Mouse (Mus musculus): ENCODE data around the gene Cacng4. TPM values are rescaled to one million over a fixed set of nuclear protein-coding genes. Genes with fewer than 3 reads are reported as not detected.

The Cacng4 gene
- total RNA-seq, 4 experiments from 2014 or later, result not detected

DNA sequence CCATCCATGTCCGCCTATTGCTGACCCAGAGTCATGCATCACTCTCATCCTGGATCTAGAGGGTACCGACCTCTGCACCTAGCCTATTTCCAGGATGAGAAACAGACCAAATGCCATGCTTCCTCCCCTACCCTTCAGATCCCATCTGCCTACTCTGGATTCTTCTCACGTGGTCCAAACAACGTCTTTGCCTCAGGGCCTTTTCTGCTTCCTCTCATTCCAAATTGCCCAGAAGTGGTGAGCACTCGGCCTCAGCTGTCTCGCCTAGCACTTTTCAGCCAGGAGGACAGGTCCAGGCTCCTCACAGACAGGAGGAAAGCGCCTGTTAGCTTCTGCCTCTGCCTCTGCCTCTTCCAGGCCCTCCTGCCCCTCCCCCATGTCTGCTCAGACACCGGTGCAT lies 21.0 kb downstream of the Cacng4 start:
- no peak for DNase-seq (ENCODE audit: low spot score in 2 of 2)

DNA sequence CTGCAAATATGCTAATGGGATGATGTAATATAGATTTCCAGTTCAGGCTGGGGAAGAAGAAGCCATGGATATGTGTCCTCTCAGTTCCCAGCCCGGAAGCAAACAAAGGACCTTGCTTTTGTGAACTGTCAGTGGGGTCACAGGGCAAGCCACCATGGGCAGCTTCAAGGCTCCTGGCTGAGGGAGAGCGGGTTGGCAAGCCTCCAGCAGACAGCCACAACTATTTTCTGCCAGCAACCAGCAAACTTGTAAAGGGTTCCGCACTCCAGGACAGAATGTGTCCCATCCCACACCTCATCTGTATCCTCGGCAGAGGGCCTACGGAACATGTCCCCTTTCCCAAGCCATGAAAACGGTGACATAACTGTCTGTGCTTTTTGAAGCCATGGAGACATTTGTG lies 22.4 kb downstream of the Cacng4 start:
- no peak for DNase-seq (ENCODE audit: low spot score in 2 of 2)

DNA sequence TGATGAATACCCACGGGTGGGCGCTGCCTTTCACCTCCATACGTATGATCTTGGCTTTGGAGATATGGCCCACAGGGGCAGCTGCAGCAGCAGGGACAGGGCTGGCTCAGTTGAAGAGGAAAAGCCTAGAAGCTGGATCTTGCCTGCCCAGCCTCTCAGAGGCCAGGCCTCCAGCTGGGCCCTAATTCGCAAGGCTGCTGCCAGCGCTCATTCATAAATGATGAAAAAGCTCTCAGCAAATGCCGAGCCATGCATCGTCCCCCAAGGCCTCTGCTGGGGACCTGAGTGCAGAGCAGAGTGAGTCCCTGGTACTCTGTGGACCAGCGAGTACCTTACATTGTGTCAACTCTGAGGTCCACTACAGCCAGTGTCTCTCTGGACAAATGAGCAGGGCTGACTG lies 26.0 kb downstream of the Cacng4 start:
- DNase-seq (ENCODE audit: low spot score in 2 of 2), result no peak

DNA sequence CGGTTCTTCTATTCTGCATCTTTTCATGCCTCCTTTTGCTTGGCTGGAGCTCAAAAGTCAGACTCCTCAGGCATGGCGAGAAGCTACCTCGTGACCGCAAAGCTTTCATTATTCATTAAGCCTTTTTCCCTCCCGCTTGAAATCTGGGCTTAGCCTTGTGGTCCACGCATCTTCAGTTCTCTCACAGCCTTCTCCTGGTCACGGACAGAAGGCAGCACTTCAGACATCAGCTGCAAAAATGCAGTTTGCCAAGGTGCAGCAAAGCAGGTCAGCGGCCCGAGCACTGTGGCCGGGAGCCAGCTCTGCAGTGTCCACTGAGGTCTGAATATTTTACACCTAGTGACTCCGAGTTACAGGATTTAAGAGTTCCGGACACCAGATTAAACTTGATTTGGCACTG lies 27.4 kb downstream of the Cacng4 start:
- DNase-seq (ENCODE audit: low spot score in 2 of 2), result no peak

DNA sequence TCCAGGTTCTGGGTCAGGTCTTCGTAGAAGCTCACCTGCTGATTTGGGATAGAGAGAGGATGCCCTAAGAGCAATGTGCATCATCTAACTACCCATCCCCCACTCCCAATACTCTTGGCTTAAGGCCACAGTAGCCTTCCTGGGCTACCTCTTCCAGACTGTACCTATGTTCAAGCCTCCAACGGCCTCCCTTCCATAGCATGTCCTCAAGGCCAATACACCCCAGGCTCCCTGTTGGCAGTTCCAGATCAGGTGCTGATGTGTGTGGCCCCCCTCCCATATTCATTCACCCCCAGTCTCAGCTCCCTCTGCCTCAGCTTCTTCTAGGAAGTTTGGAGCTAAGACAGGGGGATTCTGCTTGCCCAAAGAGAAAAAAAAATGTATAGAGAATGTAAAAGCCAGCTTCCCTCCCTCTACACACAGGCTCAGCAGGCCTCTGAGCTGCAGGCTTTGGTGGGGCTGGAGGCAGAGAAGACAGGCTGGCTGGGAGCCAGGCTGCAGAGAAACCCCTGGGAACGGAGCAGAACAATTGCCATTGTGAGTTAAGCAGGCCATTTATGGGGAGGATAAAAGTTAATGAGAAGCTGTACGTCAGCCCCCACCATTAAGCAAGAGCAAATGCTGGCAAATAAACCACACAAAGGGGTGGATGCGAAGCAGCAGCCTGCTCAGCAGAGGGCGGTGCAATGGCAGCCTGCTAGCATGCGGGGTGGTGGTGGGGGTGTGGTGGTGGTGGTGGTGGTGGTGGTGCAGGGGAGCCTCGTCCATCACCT lies 31.5 kb downstream of the Cacng4 start:
- no peak for DNase-seq (ENCODE audit: low spot score in 2 of 2)

DNA sequence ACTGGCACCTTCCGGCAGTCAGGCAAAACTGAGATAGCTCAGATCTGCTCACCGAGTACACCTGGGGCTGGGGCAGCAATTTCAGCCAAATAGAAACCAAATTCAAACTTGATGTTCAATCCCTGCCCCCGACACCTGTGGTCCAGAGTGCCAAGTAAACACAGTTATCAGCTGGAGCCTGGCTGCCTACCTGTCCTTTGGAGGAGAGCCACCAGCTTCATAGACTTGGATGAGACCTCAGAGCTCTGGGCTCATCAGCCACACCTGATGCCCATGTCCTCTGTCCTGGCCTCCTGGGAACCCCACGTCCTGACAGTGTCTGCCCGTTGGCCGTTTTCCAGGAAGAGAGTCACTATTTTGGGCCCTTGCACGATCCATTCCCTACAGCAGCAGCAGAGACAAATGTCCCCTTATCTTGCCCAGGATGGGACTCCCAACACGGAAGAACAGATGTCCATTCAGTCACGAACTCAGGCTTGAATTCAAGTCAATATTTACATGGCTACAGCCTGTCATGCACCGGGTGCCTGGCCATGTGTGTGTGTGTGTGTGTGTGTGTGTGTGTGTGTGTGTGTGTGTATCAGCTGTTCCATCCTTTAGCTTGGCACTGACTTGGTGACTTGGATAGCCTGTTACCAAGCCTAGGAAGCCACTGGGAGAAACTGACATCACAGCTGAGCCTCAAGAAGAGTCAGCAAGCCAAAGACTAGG lies 32.4 kb downstream of the Cacng4 start:
- no peak for DNase-seq (ENCODE audit: low spot score in 2 of 2)

DNA sequence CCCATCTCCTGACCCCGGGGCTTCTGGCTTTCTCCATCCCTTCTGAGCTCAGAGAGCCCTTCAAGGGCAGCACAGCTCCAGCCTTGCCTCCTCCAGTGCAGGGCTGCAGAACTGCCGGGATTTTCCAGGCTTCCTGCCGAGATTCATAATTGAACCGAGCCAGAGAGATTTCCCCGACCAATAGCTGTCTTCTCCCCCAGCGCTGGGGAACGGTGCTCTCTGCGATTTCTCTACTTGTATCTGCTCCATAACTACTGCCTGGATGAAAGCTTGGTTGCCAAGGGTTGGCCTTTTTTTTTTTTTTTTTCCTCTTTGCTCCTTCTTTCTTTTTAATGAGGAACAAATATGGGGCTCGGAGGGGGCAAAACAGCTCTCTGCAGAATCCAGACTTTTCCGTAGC lies 34.4 kb downstream of the Cacng4 start:
- no peak for DNase-seq (ENCODE audit: low spot score in 2 of 2)

DNA sequence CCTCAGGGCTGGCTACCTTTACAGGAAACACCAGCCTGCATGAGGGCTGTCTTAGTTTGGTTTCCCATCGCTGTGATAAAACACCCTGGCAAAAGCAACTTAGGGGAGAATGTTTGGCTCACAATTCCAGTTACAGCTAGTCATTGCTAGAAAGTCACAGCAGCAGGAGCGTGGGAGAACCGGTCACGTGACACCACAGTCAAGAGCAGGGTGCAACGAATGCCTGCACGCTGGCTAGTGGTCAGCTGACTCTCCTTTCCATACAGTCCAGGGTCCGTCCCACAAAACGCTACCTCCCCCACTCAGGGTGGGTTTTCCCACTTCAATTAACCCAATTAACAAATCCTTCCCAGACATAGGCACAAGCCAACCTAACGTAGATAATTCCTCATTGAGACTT lies 34.8 kb downstream of the Cacng4 start:
- DNase-seq (ENCODE audit: low spot score in 2 of 2), result no peak

DNA sequence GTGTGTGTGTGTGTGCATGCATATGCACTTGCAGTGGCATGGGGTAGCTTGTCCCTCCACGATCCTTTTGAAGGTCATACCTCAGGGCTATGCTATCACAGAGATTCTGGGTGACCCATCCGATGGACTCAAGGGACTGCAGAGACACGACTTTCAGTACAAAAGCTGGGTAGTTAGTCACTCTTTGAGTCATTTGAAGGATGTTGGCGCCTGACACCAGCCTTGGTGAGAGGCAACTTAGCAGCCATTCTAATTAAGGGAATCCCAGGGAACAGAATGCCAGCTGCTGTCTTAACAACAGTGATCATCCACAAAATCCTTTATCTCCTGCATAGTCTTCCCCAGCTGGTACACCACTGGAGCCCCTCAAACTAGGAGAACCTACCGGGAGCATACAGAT lies 45.2 kb downstream of the Cacng4 start:
- no peak for DNase-seq (ENCODE audit: low spot score in 2 of 2)

DNA sequence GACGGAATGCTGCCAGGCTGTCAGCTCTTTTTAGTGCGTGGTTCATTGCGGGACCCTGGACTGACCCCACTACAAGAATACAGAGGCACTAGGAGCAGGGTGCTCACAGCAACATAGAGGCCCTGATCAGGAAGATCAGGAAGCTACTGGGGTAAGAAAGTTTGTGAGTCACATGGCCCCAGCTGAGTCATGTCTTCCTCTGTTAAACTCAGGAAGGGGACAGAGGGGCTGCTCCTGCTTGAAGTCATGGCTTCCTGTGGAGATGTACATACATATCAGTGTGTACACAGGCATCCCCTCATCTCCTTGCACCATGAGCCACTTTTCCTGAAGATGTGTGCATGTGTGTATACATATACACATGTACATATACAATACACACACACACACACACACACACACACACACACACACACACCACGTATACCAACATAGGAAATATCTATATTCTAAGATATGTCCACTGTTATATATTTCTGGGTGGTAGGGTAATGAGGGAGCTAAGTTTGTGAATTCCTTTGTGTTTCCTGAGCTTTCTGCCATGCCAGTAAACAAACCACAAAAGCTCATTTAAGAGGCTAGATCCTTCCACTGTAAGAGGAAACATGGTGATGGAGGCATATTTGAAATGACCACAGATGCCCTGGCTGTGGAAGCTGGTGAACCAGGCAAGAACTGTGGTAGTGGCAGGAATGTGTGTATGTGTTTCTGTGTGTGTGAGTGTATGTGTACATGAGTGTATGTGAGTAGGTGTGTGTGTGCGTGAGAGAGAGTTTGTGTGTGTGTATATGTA lies 45.9 kb downstream of the Cacng4 start:
- DNase-seq (ENCODE audit: low spot score in 2 of 2), result no peak

DNA sequence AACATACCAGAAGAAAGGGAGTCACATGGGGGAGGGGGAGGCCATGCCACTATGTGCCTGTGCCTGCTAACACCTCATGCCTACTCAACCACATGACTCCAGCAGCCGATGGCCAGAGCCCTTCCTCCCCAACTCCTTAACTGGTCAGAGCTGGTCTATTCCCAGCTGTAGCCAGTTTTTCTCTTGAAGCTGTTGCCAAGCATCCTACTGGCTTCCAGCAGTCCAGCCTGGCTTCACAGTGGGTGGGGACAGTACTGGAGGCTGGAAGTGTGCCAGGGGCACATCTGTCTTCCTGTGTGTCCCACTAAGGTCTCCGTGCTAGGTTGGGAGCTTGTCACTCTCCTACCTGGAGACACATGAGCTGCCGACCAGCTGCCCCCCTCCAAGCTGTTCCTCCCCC lies 51.3 kb downstream of the Cacng4 start:
- DNase-seq (ENCODE audit: low spot score in 2 of 2), result no peak

DNA sequence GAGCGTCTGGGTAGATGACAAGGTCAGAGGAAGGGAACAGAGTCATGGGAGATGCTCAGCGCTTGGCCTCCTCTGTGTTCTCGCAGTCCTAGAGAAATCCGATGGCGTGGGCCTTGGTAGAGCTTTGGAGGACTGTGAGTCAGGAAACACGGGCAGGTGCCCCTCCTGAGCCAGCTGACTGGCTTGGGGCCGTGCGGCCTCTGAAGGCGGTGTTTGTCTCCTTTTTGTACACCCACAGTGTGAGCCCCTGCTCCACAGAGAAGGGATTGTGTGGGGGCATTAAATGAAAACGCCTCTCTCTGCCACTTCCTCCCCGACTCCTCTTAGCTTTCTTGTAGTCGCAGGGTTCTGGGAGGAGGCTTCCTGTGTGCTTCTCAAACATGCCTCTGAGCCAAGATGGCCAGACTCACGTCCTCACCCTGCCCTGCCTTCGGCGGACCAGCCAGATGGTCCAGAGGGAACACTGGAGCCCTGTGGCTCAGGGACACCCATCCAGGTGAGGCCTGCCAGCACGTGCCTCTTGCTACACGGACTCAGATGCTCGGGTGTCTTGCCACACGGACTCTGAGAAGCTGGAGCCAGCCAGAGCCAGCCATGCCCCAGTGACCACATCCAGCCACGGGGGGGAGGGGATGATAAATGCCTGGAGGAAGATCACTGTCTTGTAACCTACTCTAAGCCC lies 55.8 kb downstream of the Cacng4 start:
- no peak for DNase-seq (ENCODE audit: low spot score in 2 of 2)

DNA sequence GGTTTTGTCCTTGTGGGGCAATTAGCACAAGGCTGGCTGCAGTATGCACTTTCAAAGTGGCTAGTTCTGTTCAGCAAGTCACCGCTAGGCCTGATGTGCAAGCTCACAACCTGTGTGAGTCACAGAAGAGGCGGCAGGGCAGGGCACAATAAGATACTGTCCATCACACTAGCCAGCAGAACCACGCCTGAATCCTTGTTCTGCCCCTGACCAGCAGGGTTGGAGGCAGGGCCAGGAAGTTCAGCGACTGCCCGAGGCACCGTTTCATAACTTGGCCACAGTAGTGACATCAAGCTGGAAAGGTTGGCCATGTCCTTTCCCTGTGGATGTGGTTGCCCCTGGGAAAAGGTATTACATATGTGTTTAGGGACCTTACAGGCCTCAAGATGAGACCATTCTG lies 56.5 kb downstream of the Cacng4 start:
- DNase-seq (ENCODE audit: low spot score in 2 of 2), result no peak

DNA sequence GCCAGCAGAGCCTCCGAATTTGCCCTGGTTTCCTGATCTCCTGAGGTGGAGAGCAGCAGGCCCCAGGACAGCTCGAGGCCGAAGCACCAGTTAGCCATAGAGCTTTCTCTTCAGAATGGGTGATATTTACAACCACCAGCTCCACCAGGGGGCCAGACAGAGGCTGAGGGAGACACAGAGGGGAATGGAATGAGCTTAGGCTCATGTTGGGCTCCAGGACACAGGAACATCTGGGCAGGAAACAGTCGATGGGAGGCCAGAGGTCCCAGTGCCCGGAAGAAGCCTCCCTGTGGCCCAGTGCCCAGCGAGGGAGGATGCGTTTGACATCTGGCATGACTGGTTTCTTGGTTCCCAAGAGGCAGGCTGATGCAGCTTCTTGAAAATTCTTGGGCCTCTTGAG lies 60.2 kb downstream of the Cacng4 start:
- no peak for DNase-seq (ENCODE audit: low spot score in 2 of 2)

DNA sequence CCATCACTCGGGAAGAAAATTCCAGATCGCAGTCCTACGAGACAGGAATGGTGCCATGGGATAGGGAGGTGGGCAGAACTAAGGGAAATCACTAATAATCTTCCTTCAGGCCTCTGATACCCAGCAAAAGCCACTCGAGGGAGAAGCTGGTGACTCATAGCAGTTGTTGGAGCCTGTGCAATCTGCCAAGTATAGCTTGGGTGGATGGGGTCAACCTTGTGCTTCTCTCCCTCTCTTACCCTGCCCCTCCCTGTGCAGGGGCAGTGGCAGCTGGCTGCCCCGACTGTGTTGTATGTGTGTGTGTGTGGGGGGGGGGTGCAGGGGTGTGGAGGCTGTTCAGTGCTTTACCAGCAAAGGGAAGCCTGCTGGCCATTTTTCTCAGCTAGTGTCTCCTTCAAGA lies 62.9 kb downstream of the Cacng4 start:
- no peak for DNase-seq (ENCODE audit: low spot score in 2 of 2)

DNA sequence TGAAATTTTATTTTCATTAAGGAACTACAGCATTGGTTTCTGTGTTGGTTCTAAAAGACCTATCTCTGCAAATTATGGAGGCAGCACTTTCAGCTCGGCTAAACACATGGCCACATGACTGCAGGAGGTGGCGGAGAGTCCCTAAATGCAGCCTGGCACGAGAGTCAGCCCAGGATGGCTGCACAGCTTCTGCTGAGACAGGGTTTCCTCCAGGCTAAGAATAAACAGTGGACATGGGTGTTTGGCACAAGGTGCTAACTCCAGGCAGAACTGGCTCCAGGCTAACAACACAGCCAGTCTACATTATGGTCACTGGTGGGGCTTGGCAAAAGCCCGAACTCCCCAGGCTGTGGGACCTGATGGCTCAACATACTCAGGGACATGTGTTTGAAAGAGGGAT lies 63.4 kb downstream of the Cacng4 start:
- peak; percentile 61 to 75 for DNase-seq (ENCODE audit: low spot score in 2 of 2)

DNA sequence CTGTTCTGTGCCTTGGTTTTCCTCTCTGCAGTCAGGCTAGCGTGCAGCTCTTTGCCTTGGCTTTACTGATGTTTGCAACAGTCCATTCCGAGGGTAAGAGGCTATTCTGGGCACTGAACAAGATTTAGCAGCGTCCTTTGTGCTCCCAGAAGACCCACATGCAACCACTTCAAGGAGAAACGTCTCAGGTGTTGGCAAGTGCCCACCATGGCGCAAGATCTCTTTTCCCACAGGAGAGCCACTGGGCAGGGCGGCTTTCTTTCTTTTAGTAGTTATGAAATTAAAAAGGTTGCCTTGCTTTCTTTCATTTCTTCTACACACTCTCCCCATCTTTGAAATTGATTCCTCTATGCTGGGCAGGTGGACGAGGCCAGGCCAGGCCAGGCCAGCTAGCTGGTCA lies 65.2 kb downstream of the Cacng4 start:
- DNase-seq (ENCODE audit: low spot score in 2 of 2), result no peak

DNA sequence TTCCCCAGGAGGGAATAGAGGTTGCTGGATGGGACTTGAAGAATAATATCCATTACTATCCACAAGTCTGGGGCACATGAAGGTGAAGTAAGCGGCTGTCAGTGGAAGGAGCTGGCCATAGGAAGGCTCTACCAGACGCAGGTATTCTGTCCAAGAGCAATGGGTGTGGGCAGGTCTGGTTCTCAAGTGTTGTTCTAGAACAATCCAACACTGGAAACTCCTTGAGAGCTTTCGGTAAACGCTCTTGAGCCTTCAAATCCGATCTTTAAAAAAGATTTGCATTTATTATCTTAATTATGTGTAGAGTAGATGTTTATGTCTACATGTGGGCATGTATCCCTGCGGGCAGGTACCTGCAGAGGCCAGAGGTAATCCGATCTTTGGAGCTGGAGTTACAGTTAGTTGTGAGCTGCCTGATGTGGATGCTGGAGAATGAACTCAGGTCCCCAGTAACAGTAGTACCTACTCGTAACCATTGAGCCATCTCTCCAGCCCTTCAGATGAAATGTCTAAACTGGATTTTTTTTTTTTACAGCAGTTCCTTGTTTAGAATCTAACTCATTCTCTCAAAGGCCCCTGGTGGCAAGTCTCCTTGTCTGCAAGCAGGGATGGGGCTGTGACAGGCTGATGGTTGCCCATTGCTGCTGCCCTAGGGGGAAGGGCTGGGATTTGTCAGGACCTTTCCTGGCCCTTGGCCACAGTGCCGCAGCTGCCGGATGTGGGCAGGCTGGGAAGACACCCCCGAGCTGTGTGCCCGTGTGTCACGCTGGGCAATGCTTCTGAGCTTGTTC lies 66.1 kb downstream of the Cacng4 start:
- DNase-seq (ENCODE audit: low spot score in 2 of 2), result no peak

DNA sequence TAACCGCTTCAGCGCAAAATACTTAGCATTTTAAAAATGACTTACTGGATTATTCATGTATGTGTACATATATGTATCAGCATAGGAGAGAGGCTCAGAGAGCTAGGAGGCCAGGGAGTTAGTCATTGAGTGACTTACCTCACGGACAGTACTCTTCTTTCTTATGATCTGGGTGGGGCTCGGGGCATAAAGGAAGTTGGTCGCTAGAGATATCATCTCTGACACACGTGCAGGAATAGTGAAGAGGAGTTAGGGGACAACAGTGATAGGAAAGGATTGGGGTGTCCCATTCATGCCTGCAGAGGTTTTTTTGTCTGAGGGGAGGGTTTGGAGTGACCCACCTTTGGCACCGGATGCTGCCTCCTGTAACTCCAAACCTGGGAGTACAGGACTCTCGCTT lies 69.8 kb downstream of the Cacng4 start:
- DNase-seq (ENCODE audit: low spot score in 2 of 2), result no peak

DNA sequence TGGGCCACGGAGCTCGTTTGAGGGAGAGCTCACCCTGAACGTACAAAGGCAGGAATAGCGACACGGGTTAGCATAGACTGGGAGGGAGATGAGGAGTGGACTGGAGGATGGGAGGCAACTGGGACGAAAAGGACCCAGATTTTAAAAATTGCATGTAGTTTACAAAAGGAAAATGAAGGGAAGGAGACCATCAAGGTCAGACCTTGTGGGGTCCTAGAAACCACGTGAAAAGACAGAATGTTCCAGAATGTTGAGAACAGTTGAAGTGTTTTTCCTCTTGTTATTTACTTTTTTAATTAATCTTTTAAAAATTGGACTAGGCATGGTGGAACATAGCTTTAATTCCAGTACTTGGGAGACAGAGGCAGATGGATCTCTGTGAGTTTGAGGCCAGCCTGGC lies 73.3 kb downstream of the Cacng4 start:
- no peak for DNase-seq (ENCODE audit: low spot score in 2 of 2)

All from gastrocnemius, adult 8-10 months (tissue).